Mouse (Mus musculus) neural tube, embryonic 14.5 days (tissue): ENCODE data around the gene Unkl. TPM values are rescaled to one million over a fixed set of nuclear protein-coding genes. Genes with fewer than 3 reads are reported as not detected.
"Not testable (repeated sequence)": the region's sequence is repeated elsewhere in the genome, so short reads cannot be mapped to it uniquely, and the experiment has no call there.

Experiments used
- ATAC-seq: fragments of 200-750 bp; cut with Nextera tagmentation; 2 replicates; pipeline ENCODE4 v1.8.0; 2017; ENCODE audit warnings: low read depth, mild to moderate bottlenecking, moderate TSS enrichment, moderate library complexity
- H3K27ac ChIP-seq: fragments of 300-500 bp; sonication (generic); 2 replicates; pipeline ENCODE4 v1.5.1; 2014; ENCODE audit warnings: low read depth, mild to moderate bottlenecking, control low read depth, low read length, moderate library complexity, mixed read lengths
- H3K27me3 ChIP-seq: fragments of 300-500 bp; sonication (generic); 2 replicates; pipeline ENCODE4 v1.6.1; 2014; ENCODE audit warnings: low read length; ENCODE audit not compliant: control insufficient read depth, insufficient read depth
- H3K36me3 ChIP-seq: fragments of 300-500 bp; sonication (generic); 2 replicates; pipeline ENCODE4 v1.6.1; 2014; ENCODE audit warnings: low read length, mixed read lengths; ENCODE audit not compliant: control insufficient read depth, insufficient read depth
- H3K4me1 ChIP-seq: fragments of 300-500 bp; sonication (generic); 2 replicates; pipeline ENCODE4 v1.6.1; 2014; ENCODE audit warnings: low read length; ENCODE audit not compliant: control insufficient read depth, insufficient read depth
- H3K4me2 ChIP-seq: fragments of 300-500 bp; sonication (generic); 2 replicates; pipeline ENCODE4 v1.6.1; 2014; ENCODE audit warnings: mild to moderate bottlenecking, low read depth, low read length, control low read depth
- H3K4me3 ChIP-seq: fragments of 300-500 bp; sonication (generic); 2 replicates; pipeline ENCODE4 v1.5.1; 2014; ENCODE audit warnings: low read depth, low read length, control low read depth, mixed read lengths
- H3K9ac ChIP-seq: fragments of 300-500 bp; sonication (generic); replicated peaks from 2 replicates; pipeline ENCODE4 v1.6.1; 2014; ENCODE audit warnings: low read depth, mild to moderate bottlenecking, control low read depth, low read length, mixed read lengths
- H3K9me3 ChIP-seq: fragments of 300-500 bp; sonication (generic); 2 replicates; pipeline ENCODE4 v1.6.1; 2016; ENCODE audit warnings: low read length; ENCODE audit not compliant: control insufficient read depth
- WGBS: fragments of 180-500 bp; shearing (Covaris S2); extraction: QIAGEN DNeasy Blood & Tissue Kit; methylation state at CpG from one replicate; pipeline ENCODE4 v1.1.7; 2014; 5-methylcytosine and 5-hydroxymethylcytosine counted together
- polyA plus RNA-seq: library from polyadenylated mRNA; unstranded; fragments of >200 nt; fragmentation: Nextera tagmentation; extraction: Ambion mirVana; gene quantifications from 2 replicates; pipeline ENCODE4 v1.2.1, GENCODE M21; 2014

Gene Unkl
- polyA plus RNA-seq, 1 experiment from 2014 or later = 9.1 TPM

DNA sequence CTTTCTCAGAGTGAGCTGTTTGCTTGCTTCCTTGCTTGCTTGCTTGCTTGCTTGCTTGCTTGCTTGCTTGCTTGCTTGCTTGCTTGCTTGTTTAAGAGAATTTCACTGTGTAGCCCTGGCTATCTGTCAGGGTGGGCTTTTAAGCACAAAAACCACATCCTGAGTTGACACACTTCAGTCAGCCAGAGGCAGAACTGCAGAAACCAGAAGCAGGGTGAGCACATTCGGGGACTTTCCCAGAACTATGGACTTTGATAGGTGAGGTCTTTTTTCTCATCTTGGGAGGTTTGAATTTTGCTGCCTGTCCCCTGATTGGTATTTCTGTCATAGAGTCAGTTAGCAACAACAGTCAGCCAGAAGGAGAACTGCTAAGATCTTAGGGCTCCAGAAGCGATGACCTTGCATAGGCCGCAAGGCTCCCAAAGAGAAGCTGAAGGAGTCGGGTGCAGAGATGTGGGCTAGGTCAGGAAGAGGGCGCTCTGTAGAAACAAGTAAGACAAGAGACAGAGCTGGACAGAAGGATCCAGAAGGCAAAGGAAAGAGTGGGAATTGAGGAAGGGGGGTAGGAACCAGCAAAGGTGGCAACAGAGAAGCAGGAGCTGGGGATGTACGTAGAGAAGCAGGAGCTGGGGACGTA is 36.5 kb downstream of the Unkl start:
- 90% methylated on average over 7 of the region's 7 CpGs for WGBS
- Histone ChIP-seq H3K27ac (no peak overlapping the region), H3K4me2 (no peak overlapping the region), H3K4me3 (no peak overlapping the region), H3K4me1 (peaks cover 6% of the 10 kb centered on the region; the same call in 1 of the 2 replicates), H3K9ac (no peak overlapping the region), H3K36me3 (peaks cover 6% of the 10 kb centered on the region; the same call in 1 of the 2 replicates), H3K9me3 (no peaks in the 10 kb centered on the region), H3K27me3 (no peaks in the 10 kb centered on the region)
- ATAC-seq = no peak

DNA sequence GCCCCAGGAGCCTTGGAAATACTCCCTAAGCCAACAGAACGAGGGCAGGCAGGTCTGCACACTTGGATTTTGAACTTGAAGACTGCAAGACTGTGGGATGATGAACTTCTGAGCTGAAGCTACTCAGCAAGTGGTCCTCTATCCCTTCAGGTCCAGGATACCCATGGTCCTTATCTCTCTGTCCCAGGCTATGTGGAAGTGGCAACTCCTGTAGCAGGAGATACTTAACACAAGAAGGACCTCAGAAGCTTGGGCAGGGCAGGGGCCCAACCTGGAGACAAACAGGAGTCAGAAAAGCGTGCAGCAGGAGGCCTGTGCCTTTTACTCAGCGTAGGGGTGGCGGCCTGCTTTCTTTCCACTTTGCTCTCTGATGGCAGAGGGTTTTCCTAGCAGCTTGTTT is 37.5 kb downstream of the Unkl start:
- no peak overlapping the region for H3K4me2 ChIP-seq
- no peak for ATAC-seq
- H3K9ac ChIP-seq = no peak overlapping the region
- no peaks in the 10 kb centered on the region for H3K9me3 ChIP-seq
- H3K4me1 ChIP-seq = peaks cover 6% of the 10 kb centered on the region; the same call in 1 of the 2 replicates
- H3K27me3 ChIP-seq = no peaks in the 10 kb centered on the region
- H3K4me3 ChIP-seq = no peak overlapping the region
- H3K27ac ChIP-seq = no peak overlapping the region
- WGBS = 88% methylated on average over 4 of the region's 4 CpGs
- peaks cover 4% of the 10 kb centered on the region for H3K36me3 ChIP-seq

DNA sequence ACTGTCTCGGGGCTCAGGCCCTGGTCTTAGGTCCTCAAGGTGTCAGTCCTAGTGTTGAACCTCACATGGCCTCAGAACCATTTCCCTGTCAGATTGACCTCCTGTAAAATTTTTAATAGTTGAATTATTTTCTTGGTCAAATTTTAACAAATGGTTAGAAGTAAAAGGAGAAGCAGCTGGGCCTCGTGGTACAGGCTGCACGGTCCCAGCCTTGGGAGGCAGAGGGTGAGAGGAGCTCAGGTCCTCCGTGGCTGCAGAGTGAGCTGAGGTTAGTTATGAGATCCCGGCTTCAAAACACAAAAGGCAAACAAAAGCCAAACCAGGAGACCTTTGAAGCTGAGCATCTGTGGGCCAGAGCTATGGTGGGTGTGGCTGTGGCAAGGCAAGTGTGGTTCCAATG is 39.8 kb downstream of the Unkl start:
- no peak overlapping the region for H3K4me3 ChIP-seq
- no peak for ATAC-seq
- peaks cover 9% of the 10 kb centered on the region for H3K36me3 ChIP-seq
- no peak overlapping the region for H3K9ac ChIP-seq
- H3K27me3 ChIP-seq = no peaks in the 10 kb centered on the region
- H3K4me1 ChIP-seq = no peaks in the 10 kb centered on the region
- no peaks in the 10 kb centered on the region for H3K9me3 ChIP-seq
- no peak overlapping the region for H3K4me2 ChIP-seq
- no peak overlapping the region for H3K27ac ChIP-seq
- WGBS = 93% methylated on average over 5 of the region's 5 CpGs

DNA sequence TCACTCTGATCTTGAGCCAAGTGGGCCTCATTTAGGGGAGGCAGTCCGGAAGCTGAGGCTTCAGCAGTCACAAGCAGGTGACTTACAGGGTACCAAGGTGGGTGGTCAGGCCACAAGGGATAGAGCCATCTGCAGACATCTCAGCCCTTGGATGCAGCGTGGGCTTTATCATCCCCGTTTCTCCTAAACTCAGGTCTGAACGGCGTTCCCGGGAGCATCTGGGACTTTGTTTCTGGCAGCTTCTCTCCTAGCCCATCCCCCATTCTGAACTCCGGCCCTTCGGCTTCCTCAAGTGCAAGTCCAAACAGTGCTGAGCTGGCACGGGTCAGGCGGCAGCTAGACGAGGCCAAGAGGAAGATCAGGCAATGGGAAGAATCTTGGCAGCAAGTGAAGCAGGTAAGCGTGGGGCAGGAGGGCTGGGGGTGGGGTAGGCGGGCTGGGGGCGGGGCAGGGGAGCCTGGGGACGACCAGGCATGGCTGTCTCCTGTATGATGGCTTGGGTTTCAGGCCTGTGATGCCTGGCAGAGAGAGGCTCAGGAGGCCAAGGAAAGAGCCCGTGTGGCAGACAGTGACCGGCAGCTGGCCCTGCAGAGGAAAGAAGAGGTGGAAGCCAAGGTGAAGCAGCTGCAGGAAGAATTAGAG is 41.9 kb downstream of the Unkl start:
- H3K27me3 ChIP-seq, H3K9ac ChIP-seq, H3K4me1 ChIP-seq, H3K9me3 ChIP-seq, ATAC-seq, H3K4me2 ChIP-seq, H3K4me3 ChIP-seq, H3K27ac ChIP-seq: not testable (repeated sequence)
- peaks cover 18% of the 10 kb centered on the region for H3K36me3 ChIP-seq
- WGBS = 80% methylated on average over 14 of the region's 17 CpGs

DNA sequence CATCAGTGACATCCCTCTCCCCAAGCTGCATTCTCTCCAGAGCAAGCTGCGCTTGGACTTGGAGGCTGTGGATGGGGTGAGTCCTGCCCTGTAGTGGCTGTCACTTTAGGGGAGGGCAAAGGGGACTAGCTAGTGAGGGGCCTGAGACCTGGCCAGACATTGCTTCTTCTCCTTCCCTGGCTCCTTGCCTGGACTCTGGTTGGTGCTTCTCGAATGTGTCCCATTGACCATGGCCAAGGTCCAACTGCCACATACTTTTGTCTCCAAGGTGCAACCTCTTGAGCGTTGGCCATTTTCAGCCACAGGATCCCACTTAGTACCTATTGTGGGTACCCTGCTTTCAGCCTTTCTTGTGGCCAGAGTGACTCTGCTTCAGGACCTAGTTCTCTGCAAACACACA is 42.5 kb downstream of the Unkl start:
- no peaks in the 10 kb centered on the region for H3K27me3 ChIP-seq
- H3K27ac ChIP-seq = no peak overlapping the region
- no peak overlapping the region for H3K4me3 ChIP-seq
- WGBS = 100% methylated on average over 3 of the region's 3 CpGs
- H3K9me3 ChIP-seq = no peaks in the 10 kb centered on the region
- H3K9ac ChIP-seq = no peak overlapping the region
- H3K4me1 ChIP-seq = no peaks in the 10 kb centered on the region
- no peak overlapping the region for H3K4me2 ChIP-seq
- peaks cover 19% of the 10 kb centered on the region for H3K36me3 ChIP-seq
- ATAC-seq = no peak

DNA sequence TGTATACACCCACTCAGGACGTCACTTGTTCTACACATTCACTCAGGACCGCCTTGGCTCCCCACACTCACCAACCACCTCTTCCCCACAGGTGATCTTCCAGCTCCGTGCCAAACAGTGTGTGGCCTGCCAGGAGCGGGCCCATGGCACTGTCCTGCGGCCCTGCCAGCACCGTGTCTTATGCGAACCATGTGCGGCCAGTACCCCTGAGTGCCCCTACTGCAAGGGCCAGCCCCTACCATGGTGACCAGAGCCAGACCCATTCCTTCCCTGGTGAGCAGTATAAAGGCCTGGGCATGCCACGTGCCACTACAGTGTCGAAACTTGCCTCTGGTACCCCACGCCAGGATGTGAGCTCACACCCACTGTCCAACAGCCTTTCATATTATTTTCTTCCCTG is 43.4 kb downstream of the Unkl start:
- not testable (repeated sequence) for H3K4me1 ChIP-seq, H3K4me3 ChIP-seq, H3K27me3 ChIP-seq, H3K9ac ChIP-seq, H3K4me2 ChIP-seq, H3K27ac ChIP-seq, H3K9me3 ChIP-seq
- ATAC-seq = peak; percentile 34; the same call in 1 of the 2 replicates
- H3K36me3 ChIP-seq = peaks cover 23% of the 10 kb centered on the region
- WGBS = 97% methylated on average over 5 of the region's 11 CpGs

DNA sequence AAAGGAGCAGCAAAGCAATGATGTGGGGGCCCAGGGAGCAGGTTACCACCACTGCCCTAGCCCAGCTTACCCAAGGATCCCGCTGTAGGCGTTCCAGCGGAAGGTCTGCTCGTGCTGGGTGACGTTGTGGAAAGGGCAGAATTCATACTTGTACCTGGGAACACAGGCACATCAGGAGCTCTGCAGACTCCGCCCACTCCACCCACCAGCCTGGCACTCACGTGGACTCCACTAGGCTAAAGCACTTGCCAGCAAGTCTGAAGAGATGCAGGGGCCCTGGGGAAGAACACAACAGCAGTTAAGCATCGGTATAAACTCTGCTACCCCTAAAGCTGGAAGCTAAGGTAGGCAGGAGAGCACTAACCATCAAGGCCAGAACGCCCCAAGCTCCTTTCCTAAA is 47.4 kb downstream of the Unkl start:
- Histone ChIP-seq H3K4me1 (peaks cover 7% of the 10 kb centered on the region), H3K27ac (no peak overlapping the region), H3K9me3 (no peaks in the 10 kb centered on the region), H3K4me3 (no peak overlapping the region), H3K27me3 (no peaks in the 10 kb centered on the region), H3K9ac (no peak overlapping the region), H3K36me3 (peaks cover 23% of the 10 kb centered on the region), H3K4me2 (no peak overlapping the region)
- ATAC-seq = no peak
- 89% methylated on average over 9 of the region's 9 CpGs for WGBS

DNA sequence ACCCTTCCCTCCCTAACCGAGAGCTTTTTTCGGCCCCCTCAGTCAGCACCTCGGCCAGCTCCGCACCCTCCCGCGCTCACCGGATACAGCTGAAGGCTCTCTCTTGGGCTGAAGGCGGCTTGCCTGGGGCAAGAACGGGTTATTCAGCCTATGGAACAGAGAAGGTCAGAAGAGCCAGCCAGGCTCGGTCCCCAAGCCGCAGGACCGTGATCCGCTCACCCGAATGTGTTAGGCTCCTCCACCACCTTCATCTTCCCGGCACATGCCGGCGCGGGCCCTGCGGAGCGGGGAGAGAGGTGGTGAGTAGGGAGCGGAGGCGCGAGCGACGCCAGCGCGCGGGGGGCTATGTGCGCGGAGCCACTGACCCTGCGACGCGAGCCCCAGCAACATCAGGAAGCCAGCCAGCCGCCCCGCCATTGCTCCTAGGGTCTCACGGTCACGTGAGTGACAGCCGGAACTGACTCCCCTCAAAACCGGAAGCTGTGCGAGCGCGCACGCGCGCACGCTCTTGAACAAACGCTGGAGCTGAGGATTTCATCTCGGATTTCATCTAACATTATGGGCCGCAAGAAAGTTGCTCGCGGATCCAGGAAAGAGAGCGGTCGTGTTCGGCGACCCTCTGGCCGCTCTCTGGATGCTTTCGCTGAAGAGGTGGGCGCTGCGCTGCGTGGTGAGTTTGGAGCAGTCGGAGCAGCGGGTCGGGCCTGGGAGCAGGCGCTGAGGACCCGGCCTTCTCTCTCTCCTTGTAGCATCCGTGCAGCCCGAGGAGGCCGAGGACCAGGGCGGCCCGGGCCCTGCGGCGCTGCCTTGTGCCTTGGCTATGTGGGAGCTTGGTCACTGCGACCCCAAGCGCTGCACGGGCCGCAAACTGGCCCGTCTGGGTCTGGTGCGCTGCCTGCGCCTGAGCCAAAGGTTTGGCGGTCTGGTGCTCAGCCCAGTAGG is 51.8 kb downstream of the Unkl start, which contains the start of the genes Gnptg and Tsr3:
Gene Gnptg (minus strand): TSS at position 430 of the 942 bp plus-strand sequence.
Gene Tsr3 (plus strand): TSS at position 476 of the 942 bp plus-strand sequence.
- Histone ChIP-seq H3K27ac (peak within 1 kb of the TSS; percentile 63), H3K36me3 (peaks cover 32% of the 10 kb centered on the region), H3K27me3 (no peaks in the 10 kb centered on the region), H3K9me3 (no peaks in the 10 kb centered on the region), H3K9ac (peak within 1 kb of the TSS; percentile 86), H3K4me3 (peak within 1 kb of the TSS; percentile 94), H3K4me1 (peaks cover 13% of the 10 kb centered on the region), H3K4me2 (peak within 1 kb of the TSS; percentile 97)
- peak; percentile 86 for ATAC-seq
- whole genome bisulfite sequencing = under 1% methylated on average over 79 of the region's 80 CpGs
